Mouse (Mus musculus): ENCODE measurements around the gene Kdsr.

DNA sequence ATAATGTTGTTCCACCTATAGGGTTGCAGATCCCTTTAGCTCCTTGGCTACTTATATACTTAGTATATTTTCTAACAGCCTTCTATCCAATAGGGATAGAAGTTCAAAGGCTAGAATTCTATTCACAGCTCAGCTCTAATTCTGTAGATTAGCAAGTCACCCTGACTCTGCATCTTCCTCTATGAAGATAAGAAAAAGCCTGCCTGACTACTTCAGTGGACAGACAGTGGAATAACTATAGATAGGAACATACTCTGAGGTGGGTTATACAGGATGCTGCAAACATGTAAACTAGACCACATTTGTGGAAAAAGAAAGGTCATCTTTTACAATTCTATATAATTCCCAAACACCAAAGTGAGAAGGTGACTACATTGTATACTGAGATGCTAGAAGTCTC is 66.9 kb downstream of the Kdsr start:
- TF ChIP-seq FOSL1 (IDR thresholded peaks at IDR 0.05; ENCODE audit: insufficient read depth, low read length, poor library complexity, severe bottlenecking) (no peak), MAX (IDR thresholded peaks at IDR 0.05) (no peak), CTCF (IDR thresholded peaks at IDR 0.05; ENCODE audit: control insufficient read depth, insufficient read depth, insufficient read length) (no peak), MYOG (IDR thresholded peaks at IDR 0.05; ENCODE audit: control insufficient read depth, extremely low read depth, insufficient read length) (no peak), MYOD1 (IDR thresholded peaks at IDR 0.05; ENCODE audit: control insufficient read depth, insufficient read length, low read depth) (no peak), USF1 (IDR thresholded peaks at IDR 0.05; ENCODE audit: low read depth) (no peak)
